In genomic region chr11:62911362-62911761, GRCm38 (mm10) we compare ENCODE assay signal across 13 mouse cellular contexts. TPM values are rescaled to one million over a fixed set of nuclear protein-coding genes. Genes with fewer than 3 reads are reported as not detected.
DNase-seq lines count a peak whose midpoint lies in the region; ATAC-seq and TF ChIP-seq lines count a peak whose summit lies in the region.
"Had no signal": no experiment of that assay in that cellular context is flagged by ENCODE, and none has a peak within 500 bp of the region (broad histone marks: within the 10 kb centered on the region; RNA-seq: fewer than 3 reads in every experiment).

No protein-coding gene starts in this region.

- no peak for TF ChIP-seq POLR2A in heart, adult 2 months (IDR thresholded peaks at IDR 0.05; ENCODE audit: insufficient read depth, low read depth, low read length)
- no peak for TF ChIP-seq POLR2A in olfactory bulb, adult 2 months (IDR thresholded peaks at IDR 0.05; ENCODE audit: insufficient read depth, low read depth, low read length)

- no peaks in the 10 kb centered on the region for H3K9me3 ChIP-seq in heart, embryonic 15.5 days (replicated peaks)
- H3K9me3 ChIP-seq in lung, postnatal 0 days (ENCODE audit: low read length) = no peaks in the 10 kb centered on the region
- H3K9me3 ChIP-seq in embryonic facial prominence, embryonic 15.5 days (replicated peaks) = no peaks in the 10 kb centered on the region

- H3K4me3 ChIP-seq in heart, embryonic 15.5 days = no peak overlapping the region
- no peak overlapping the region for H3K4me3 ChIP-seq in heart, adult 2 months
- H3K4me3 ChIP-seq in lung, postnatal 0 days (ENCODE audit: low read depth, low read length) = no peak overlapping the region
- no peak overlapping the region for H3K4me3 ChIP-seq in embryonic facial prominence, embryonic 15.5 days (replicated peaks)
- no peak overlapping the region for H3K4me3 ChIP-seq in olfactory bulb, adult 2 months (ENCODE audit: insufficient read depth, low read depth, low read length)

- H3K4me1 ChIP-seq in heart, embryonic 15.5 days (replicated peaks) = peaks cover 4% of the 10 kb centered on the region; the same call in 1 of the 2 replicates
- no peaks in the 10 kb centered on the region; the same call in 1 of the 2 replicates for H3K4me1 ChIP-seq in heart, adult 2 months (ENCODE audit: control insufficient read depth, insufficient read depth, low read length)
- no peaks in the 10 kb centered on the region for H3K4me1 ChIP-seq in lung, postnatal 0 days (ENCODE audit: insufficient read depth, low read depth, low read length)
- H3K4me1 ChIP-seq in embryonic facial prominence, embryonic 15.5 days = peaks cover 10% of the 10 kb centered on the region
- peaks cover 5% of the 10 kb centered on the region for H3K4me1 ChIP-seq in olfactory bulb, adult 2 months (ENCODE audit: control insufficient read depth, insufficient read depth, low read length)

- ATAC-seq in heart, embryonic 15.5 days (replicated peaks; ENCODE audit: insufficient number of reproducible peaks, insufficient read depth, low FRiP score, low read depth) = peak; percentile 39; the same call in 1 of the 2 replicates
- ATAC-seq in lung, postnatal 0 days = peak; percentile 53
- ATAC-seq in embryonic facial prominence, embryonic 15.5 days (ENCODE audit: insufficient number of reproducible peaks, low FRiP score, low TSS enrichment, low read depth) = no peak; the same call in 1 of the 2 replicates
- ATAC-seq in megakaryocyte progenitor cell, adult 5-6 weeks (replicated peaks; ENCODE audit: poor library complexity) = no peak

- H3K79me2 ChIP-seq in heart, adult 2 months (replicated peaks; ENCODE audit: control insufficient read depth, insufficient read depth, low read length) = no peaks in the 10 kb centered on the region

- TF ChIP-seq CTCF in heart, adult 2 months (IDR thresholded peaks at IDR 0.05) = no peak
- no peak for TF ChIP-seq CTCF in lung, postnatal 0 days (IDR thresholded peaks at IDR 0.05)
- TF ChIP-seq CTCF in olfactory bulb, adult 2 months (IDR thresholded peaks at IDR 0.05; ENCODE audit: insufficient read depth, low read depth, low read length) = no peak

- 47% methylated on average over 8 of the region's 8 CpGs for WGBS in heart, embryonic 15.5 days
- WGBS in heart, adult 2 months = 51% methylated on average over 8 of the region's 8 CpGs
- WGBS in lung, postnatal 0 days = 50% methylated on average over 8 of the region's 8 CpGs
- 40% methylated on average over 8 of the region's 8 CpGs for WGBS in embryonic facial prominence, embryonic 15.5 days
- WGBS in olfactory bulb, adult 2 months = 24% methylated on average over 8 of the region's 8 CpGs

- H3K27me3 ChIP-seq in heart, embryonic 15.5 days = no peaks in the 10 kb centered on the region
- no peaks in the 10 kb centered on the region for H3K27me3 ChIP-seq in heart, adult 2 months (ENCODE audit: control insufficient read depth, insufficient read depth, low read length)
- H3K27me3 ChIP-seq in lung, postnatal 0 days (replicated peaks; ENCODE audit: insufficient read depth, low read length) = no peaks in the 10 kb centered on the region
- H3K27me3 ChIP-seq in embryonic facial prominence, embryonic 15.5 days = no peaks in the 10 kb centered on the region

- H3K27ac ChIP-seq in heart, embryonic 15.5 days = peak overlapping the region; percentile 60
- H3K27ac ChIP-seq in heart, adult 2 months = no peak overlapping the region; the same call in none of the 2 replicates
- no peak overlapping the region for H3K27ac ChIP-seq in lung, postnatal 0 days (ENCODE audit: low read length)
- H3K27ac ChIP-seq in embryonic facial prominence, embryonic 15.5 days (replicated peaks) = peak overlapping the region; percentile 73
- peak overlapping the region; percentile 12; the same call in 1 of the 2 replicates for H3K27ac ChIP-seq in olfactory bulb, adult 2 months (ENCODE audit: insufficient read depth, low read depth, low read length)

- intact Hi-C loops in heart, adult 2 months (cut with DNase I) = no loop called here

- no peak for TF ChIP-seq EP300 in heart, adult 2 months (IDR thresholded peaks at IDR 0.05; ENCODE audit: insufficient read depth, low read depth, low read length)
- no peak for TF ChIP-seq EP300 in lung, postnatal 0 days (IDR thresholded peaks at IDR 0.05)

- DNase-seq in heart, adult 2 months = no peak
- DNase-seq in lung, postnatal 0 days (ENCODE audit: low spot score) = peak; percentile 22
- DNase-seq in lung, postnatal 10 days = no peak
- no peak for DNase-seq in urinary bladder, postnatal 10 days (ENCODE audit: low spot score)
- DNase-seq: adrenal gland, adult 2 months; cerebellum, adult 18-20 months; kidney, postnatal 25 days; right cerebral cortex, postnatal 4 days had no signal

- no peak overlapping the region for H3K4me2 ChIP-seq in heart, embryonic 15.5 days
- H3K4me2 ChIP-seq in lung, postnatal 0 days (replicated peaks; ENCODE audit: low read depth, low read length) = no peak overlapping the region
- no peak overlapping the region for H3K4me2 ChIP-seq in embryonic facial prominence, embryonic 15.5 days (replicated peaks)
- H3K4me2 ChIP-seq: liver, embryonic 11.5 days had no signal

- H3K9ac ChIP-seq in heart, embryonic 15.5 days = no peak overlapping the region
- no peak overlapping the region for H3K9ac ChIP-seq in heart, adult 2 months (ENCODE audit: low read depth, low read length)
- H3K9ac ChIP-seq in lung, postnatal 0 days (replicated peaks; ENCODE audit: low read depth) = no peak overlapping the region
- no peak overlapping the region for H3K9ac ChIP-seq in embryonic facial prominence, embryonic 15.5 days

- H3K36me3 ChIP-seq in heart, embryonic 15.5 days = no peaks in the 10 kb centered on the region
- H3K36me3 ChIP-seq in heart, adult 2 months (ENCODE audit: control insufficient read depth, insufficient read depth, low read length) = no peaks in the 10 kb centered on the region
- H3K36me3 ChIP-seq in lung, postnatal 0 days (ENCODE audit: insufficient read depth, low read length) = no peaks in the 10 kb centered on the region
- no peaks in the 10 kb centered on the region for H3K36me3 ChIP-seq in embryonic facial prominence, embryonic 15.5 days

RNA-seq across cellular contexts. Expression of gene Tvp23b, which starts 32.1 kb away (rescaled TPM):
- polyA plus RNA-seq in heart, embryonic 15.5 days (2015; fragmentation: Nextera tagmentation; extraction: Ambion mirVana) = 45.8 and 50.1 TPM in 2 replicates
- 10 to 100 TPM; 21.9 to 24.5 TPM for total RNA-seq in heart, adult 2 months (2021)
- polyA plus RNA-seq in heart, adult 2 months (2012; rRNA removed) = 9.7 and 17.7 TPM in 2 replicates
- 68.5 and 73.0 TPM in 2 replicates for polyA plus RNA-seq in lung, postnatal 0 days (2015; fragmentation: Nextera tagmentation; extraction: Ambion mirVana)
- 79.9 and 81.1 TPM in 2 replicates for polyA plus RNA-seq in embryonic facial prominence, embryonic 15.5 days (2015; fragmentation: Nextera tagmentation; extraction: Ambion mirVana)
- not detected in 2 replicates for polyA plus RNA-seq in olfactory bulb, adult 2 months (2012; ENCODE audit: insufficient read depth, insufficient read length, low replicate concordance, missing spikeins)
- 42.3 and 46.6 TPM in 2 replicates for total RNA-seq in megakaryocyte progenitor cell, adult 5-6 weeks (2015)
- total RNA-seq in megakaryocyte progenitor cell, adult 5-6 weeks (2017) = 37.7 and 41.9 TPM in 2 replicates

RNA-seq across cellular contexts. Expression of gene Cdrt4, which starts 39.6 kb away (rescaled TPM):
- not detected in 2 replicates for polyA plus RNA-seq in heart, embryonic 15.5 days (2015; fragmentation: Nextera tagmentation; extraction: Ambion mirVana)
- total RNA-seq in heart, adult 2 months (2021) = not detected
- polyA plus RNA-seq in heart, adult 2 months (2012; rRNA removed) = 1.4 TPM in 1 of 2 replicates, not detected in the other
- polyA plus RNA-seq in lung, postnatal 0 days (2015; fragmentation: Nextera tagmentation; extraction: Ambion mirVana) = 0.23 TPM in 1 of 2 replicates, not detected in the other
- polyA plus RNA-seq in embryonic facial prominence, embryonic 15.5 days (2015; fragmentation: Nextera tagmentation; extraction: Ambion mirVana) = 0.25 and 0.32 TPM in 2 replicates
- not detected in 2 replicates for polyA plus RNA-seq in olfactory bulb, adult 2 months (2012; ENCODE audit: insufficient read depth, insufficient read length, low replicate concordance, missing spikeins)
- total RNA-seq in megakaryocyte progenitor cell, adult 5-6 weeks (2015) = not detected in 2 replicates
- total RNA-seq in megakaryocyte progenitor cell, adult 5-6 weeks (2017) = not detected in 2 replicates
- total RNA-seq: adrenal gland, adult 2 months had no signal
- polyA plus RNA-seq: liver, embryonic 11.5 days had no signal

Comparison
In these comparisons a context has a peak if more than half of its experiments do, and no peak if none do; other contexts are left out.
1. H3K27ac ChIP-seq: peak in heart, embryonic 15.5 days (single experiment), embryonic facial prominence, embryonic 15.5 days (single experiment) and olfactory bulb, adult 2 months (single experiment); none in heart, adult 2 months (single experiment) and lung, postnatal 0 days (single experiment).
2. ATAC-seq: peak in heart, embryonic 15.5 days (single experiment) and lung, postnatal 0 days (single experiment); none in embryonic facial prominence, embryonic 15.5 days (single experiment) and megakaryocyte progenitor cell, adult 5-6 weeks (single experiment).